11 mouse cellular contexts compared by ENCODE assay signal in genomic region chr4:124446615-124447014, GRCm38 (mm10).
DNase-seq lines count a peak whose midpoint lies in the region; ATAC-seq and TF ChIP-seq lines count a peak whose summit lies in the region.
"Had no signal": no experiment of that assay in that cellular context is flagged by ENCODE, and none has a peak within 500 bp of the region (broad histone marks: within the 10 kb centered on the region; RNA-seq: fewer than 3 reads in every experiment).

No protein-coding gene starts in this region.

- no peak overlapping the region for H3K4me2 ChIP-seq in forebrain, embryonic 15.5 days (replicated peaks)
- no peak overlapping the region for H3K4me2 ChIP-seq in forebrain, embryonic 13.5 days
- no peak overlapping the region for H3K4me2 ChIP-seq in lung, embryonic 14.5 days
- H3K4me2 ChIP-seq in midbrain, embryonic 14.5 days (ENCODE audit: low read length): no peak overlapping the region

- H3K36me3 ChIP-seq in forebrain, embryonic 15.5 days: no peaks in the 10 kb centered on the region
- no peaks in the 10 kb centered on the region for H3K36me3 ChIP-seq in forebrain, embryonic 13.5 days (ENCODE audit: poor library complexity, severe bottlenecking)
- H3K36me3 ChIP-seq in lung, embryonic 14.5 days (ENCODE audit: insufficient read depth): no peaks in the 10 kb centered on the region
- no peaks in the 10 kb centered on the region for H3K36me3 ChIP-seq in midbrain, embryonic 14.5 days (ENCODE audit: control insufficient read depth, insufficient read depth, low read length)
- H3K36me3 ChIP-seq: limb, embryonic 10.5 days had no signal

- H3K4me1 ChIP-seq in forebrain, embryonic 15.5 days: peaks cover 28% of the 10 kb centered on the region
- peaks cover 41% of the 10 kb centered on the region for H3K4me1 ChIP-seq in forebrain, embryonic 13.5 days
- peaks cover 7% of the 10 kb centered on the region; the same call in 1 of the 2 replicates for H3K4me1 ChIP-seq in lung, embryonic 14.5 days (ENCODE audit: insufficient read depth)
- peaks cover 34% of the 10 kb centered on the region for H3K4me1 ChIP-seq in midbrain, embryonic 14.5 days (ENCODE audit: control insufficient read depth, insufficient read depth, low read length)

- no peak overlapping the region for H3K9ac ChIP-seq in forebrain, embryonic 15.5 days (replicated peaks)
- no peak overlapping the region for H3K9ac ChIP-seq in forebrain, embryonic 13.5 days
- H3K9ac ChIP-seq in lung, embryonic 14.5 days: no peak overlapping the region
- H3K9ac ChIP-seq in midbrain, embryonic 14.5 days (replicated peaks; ENCODE audit: low read length): no peak overlapping the region

- no peak overlapping the region for H3K4me3 ChIP-seq in forebrain, embryonic 15.5 days
- no peak overlapping the region for H3K4me3 ChIP-seq in forebrain, embryonic 13.5 days
- H3K4me3 ChIP-seq in lung, embryonic 14.5 days (ENCODE audit: low read depth, low read length): no peak overlapping the region
- no peak overlapping the region for H3K4me3 ChIP-seq in midbrain, embryonic 14.5 days (replicated peaks; ENCODE audit: low read depth, low read length)
- H3K4me3 ChIP-seq in layer of hippocampus, adult 2 months: no peak overlapping the region
- H3K4me3 ChIP-seq: limb, embryonic 10.5 days had no signal

- no peaks in the 10 kb centered on the region; the same call in 1 of the 2 replicates for H3K27me3 ChIP-seq in forebrain, embryonic 15.5 days
- H3K27me3 ChIP-seq in forebrain, embryonic 13.5 days: peaks cover 38% of the 10 kb centered on the region
- peaks cover 20% of the 10 kb centered on the region for H3K27me3 ChIP-seq in lung, embryonic 14.5 days (ENCODE audit: insufficient read depth, low read length)
- peaks cover 7% of the 10 kb centered on the region; the same call in 1 of the 2 replicates for H3K27me3 ChIP-seq in midbrain, embryonic 14.5 days (ENCODE audit: control insufficient read depth, insufficient read depth, low read length)

- peak; percentile 86 for DNase-seq in lung, embryonic 14.5 days
- DNase-seq in lung, postnatal 36 days: no peak
- peak; percentile 9 to 17 for DNase-seq in cerebellum, adult 18-20 months
- peak; percentile 71 for DNase-seq in midbrain, embryonic 14.5 days
- no peak for DNase-seq in layer of hippocampus, adult 2 months (ENCODE audit: low spot score in 2 of 2)
- no peak for DNase-seq in embryo, embryonic 11 days
- DNase-seq: gastrocnemius, postnatal 10 days; kidney, postnatal 36 days had no signal

- no peak for ATAC-seq in forebrain, embryonic 15.5 days (replicated peaks)
- no peak for ATAC-seq in forebrain, embryonic 13.5 days
- peak; percentile 76 for ATAC-seq in lung, embryonic 14.5 days (ENCODE audit: insufficient read depth)
- ATAC-seq in midbrain, embryonic 14.5 days (ENCODE audit: low FRiP score, low TSS enrichment): no peak

- no peak for TF ChIP-seq CTCF in lung, embryonic 14.5 days (IDR thresholded peaks at IDR 0.05; ENCODE audit: low read depth)
- TF ChIP-seq CTCF in layer of hippocampus, adult 2 months (conservative IDR thresholded peaks at IDR 0.05): no peak

- H3K27ac ChIP-seq in forebrain, embryonic 15.5 days (replicated peaks): 0 out of 2 replicates have a peak overlapping the region, but pooled peaks have one; percentile 0
- H3K27ac ChIP-seq in forebrain, embryonic 13.5 days: no peak overlapping the region
- H3K27ac ChIP-seq in lung, embryonic 14.5 days (ENCODE audit: low read depth): 0 out of 2 replicates have a peak overlapping the region, but pooled peaks have one; percentile 38
- no peak overlapping the region for H3K27ac ChIP-seq in midbrain, embryonic 14.5 days (replicated peaks; ENCODE audit: low read depth, low read length)
- H3K27ac ChIP-seq in layer of hippocampus, adult 2 months: no peak overlapping the region
- H3K27ac ChIP-seq: limb, embryonic 10.5 days had no signal

- 49% methylated on average over 8 of the region's 8 CpGs for WGBS in forebrain, embryonic 15.5 days
- WGBS in forebrain, embryonic 13.5 days: 63% methylated on average over 8 of the region's 8 CpGs
- 57% methylated on average over 8 of the region's 8 CpGs for WGBS in lung, embryonic 14.5 days
- WGBS in midbrain, embryonic 14.5 days: 39% methylated on average over 8 of the region's 8 CpGs

- H3K9me3 ChIP-seq in forebrain, embryonic 15.5 days: no peaks in the 10 kb centered on the region
- H3K9me3 ChIP-seq in forebrain, embryonic 13.5 days (replicated peaks): no peaks in the 10 kb centered on the region
- H3K9me3 ChIP-seq in lung, embryonic 14.5 days (ENCODE audit: low read depth, low read length): no peaks in the 10 kb centered on the region
- H3K9me3 ChIP-seq in midbrain, embryonic 14.5 days (ENCODE audit: control insufficient read depth, low read length): no peaks in the 10 kb centered on the region; the same call in 1 of the 2 replicates
- H3K9me3 ChIP-seq: limb, embryonic 10.5 days had no signal

Comparison
In these comparisons a context has a peak if more than half of its experiments do, and no peak if none do; other contexts are left out.
1. H3K27ac ChIP-seq: peak in forebrain, embryonic 15.5 days (single experiment) and lung, embryonic 14.5 days (single experiment); none in forebrain, embryonic 13.5 days (single experiment), midbrain, embryonic 14.5 days (single experiment) and layer of hippocampus, adult 2 months (single experiment).
2. DNase-seq: peak in lung, embryonic 14.5 days (single experiment), cerebellum, adult 18-20 months (2 of 2) and midbrain, embryonic 14.5 days (single experiment); none in lung, postnatal 36 days (single experiment), layer of hippocampus, adult 2 months (0 of 2) and embryo, embryonic 11 days (single experiment).